Mouse (Mus musculus): Measurements from ENCODE around the gene Gm5624.
"Not testable (repeated sequence)": the region's sequence is repeated elsewhere in the genome, so short reads cannot be mapped to it uniquely, and the experiment has no call there.

Gene Gm5624

DNA sequence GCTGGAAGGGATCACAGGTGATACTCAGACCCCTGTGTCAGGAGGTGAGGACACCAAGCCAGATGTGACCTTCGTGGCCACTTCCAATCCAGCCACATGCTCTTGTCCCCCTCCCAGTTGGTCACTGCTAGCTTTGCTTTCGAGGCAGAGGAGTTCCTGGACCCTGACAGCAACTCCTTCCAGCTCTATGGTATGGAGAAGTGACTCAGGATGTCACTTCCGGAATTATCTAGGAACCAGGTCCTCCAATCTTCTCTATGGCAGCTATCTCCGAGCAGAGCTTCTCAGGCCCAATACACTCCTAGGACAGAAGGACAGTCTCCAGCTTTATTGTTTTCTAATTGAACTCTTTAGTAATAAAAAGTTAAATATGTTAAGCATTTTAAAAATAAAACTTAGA, at the start of gene Gm5624:
Gene Gm5624 (minus strand): TSS at position 202 of the 400 bp plus-strand sequence.
- DNase-seq (ENCODE audit: low read depth, low spot score): not testable (repeated sequence)

- not testable (repeated sequence) for DNase-seq (ENCODE audit: low read depth, low spot score)
Measured at GRCm38 (mm10) chr14:44591765-44592164, 36.0 kb downstream of the Gm5624 start.

- DNase-seq (ENCODE audit: low read depth, low spot score): not testable (repeated sequence)
Measured at GRCm38 (mm10) chr14:44582853-44583252, 44.9 kb downstream of the Gm5624 start, which contains the start of gene Gm8247. Gene Gm8247 (plus strand): TSS chr14:44583153.

DNA sequence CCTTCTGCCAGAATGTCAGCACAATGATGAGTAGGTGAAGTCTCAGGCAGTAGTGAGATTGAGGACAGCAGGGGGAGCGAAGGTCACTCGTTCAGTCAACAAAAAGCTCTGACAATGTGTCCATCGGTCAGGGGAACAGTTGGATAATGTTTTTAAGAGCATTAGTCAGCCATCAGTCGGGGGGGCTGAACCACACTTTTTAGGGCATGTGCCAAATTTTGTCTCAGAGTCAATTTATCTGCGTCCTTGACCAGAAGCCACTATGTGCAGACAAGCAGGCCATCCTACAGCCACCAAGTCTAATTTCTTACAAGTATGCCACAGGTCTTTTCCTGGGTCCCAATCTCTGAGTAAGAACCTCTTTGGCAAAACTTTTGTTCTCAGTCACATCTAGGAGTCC, 79.8 kb downstream of the Gm5624 start:
- not testable (repeated sequence) for DNase-seq (ENCODE audit: low read depth, low spot score)

DNA sequence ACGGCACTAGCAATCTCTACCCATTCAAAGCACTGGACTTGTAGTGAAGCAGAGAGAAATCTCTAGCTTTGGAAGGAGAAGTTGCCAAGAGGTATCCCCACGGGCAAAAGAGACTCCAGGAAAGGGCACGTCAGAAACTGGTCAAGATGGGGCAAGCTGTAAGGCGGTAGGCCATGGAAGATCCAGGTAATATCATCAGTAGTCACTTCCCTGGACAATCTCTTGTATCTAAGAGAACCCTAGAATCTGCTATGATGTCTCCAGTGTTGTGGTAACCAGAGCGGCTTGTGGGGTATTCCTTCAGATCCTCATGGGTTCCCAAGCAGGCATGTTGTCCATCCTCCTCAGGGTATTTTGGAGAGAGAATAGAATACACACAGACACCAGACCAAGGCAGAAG, 109.8 kb downstream of the Gm5624 start, which contains the start of gene Gm17093:
Gene Gm17093 (plus strand): TSS at position 301 of the 400 bp plus-strand sequence.
- DNase-seq (ENCODE audit: low read depth, low spot score): not testable (repeated sequence)
